Mouse (Mus musculus): ENCODE data around the gene Phex. TPM values are rescaled to one million over a fixed set of nuclear protein-coding genes. Genes with fewer than 3 reads are reported as not detected.

The Phex gene
- polyA plus RNA-seq, 1 experiment, result not detected

DNA sequence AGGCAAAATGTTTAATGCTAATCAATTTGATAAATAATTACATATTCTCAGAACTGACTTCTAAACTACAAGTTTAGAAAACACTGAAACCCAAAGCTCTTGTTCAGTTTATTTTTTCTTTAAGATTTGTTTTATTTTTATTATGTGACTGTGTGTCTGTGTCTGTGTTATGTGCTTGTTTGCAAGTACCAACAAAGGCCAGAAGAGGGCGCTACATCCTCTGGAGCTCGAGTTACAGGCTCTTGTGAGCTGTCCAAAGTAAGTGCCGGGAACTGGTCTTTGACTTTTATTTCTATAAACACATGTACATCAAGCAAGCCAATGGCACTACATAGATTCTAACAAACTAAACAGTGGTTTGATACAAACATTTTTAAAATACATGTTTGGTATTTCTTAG, 41.2 kb downstream of the Phex start:
- TF ChIP-seq POLR2A (IDR thresholded peaks at IDR 0.05; ENCODE audit: low read depth, low read length), result no peak
- no peak for TF ChIP-seq CTCF (IDR thresholded peaks at IDR 0.05; ENCODE audit: extremely low read depth, insufficient read depth, insufficient read length, insufficient replicate concordance)
- Histone ChIP-seq H3K4me3 (ENCODE audit: extremely low read depth, insufficient read depth, insufficient read length) (no peak overlapping the region), H3K27me3 (ENCODE audit: control insufficient read depth, insufficient read depth, low read length) (no peaks in the 10 kb centered on the region), H3K36me3 (ENCODE audit: control insufficient read depth, insufficient read depth, low read length) (no peaks in the 10 kb centered on the region), H3K27ac (ENCODE audit: insufficient read depth, low read length) (no peak overlapping the region), H3K4me1 (ENCODE audit: control insufficient read depth, insufficient read depth, insufficient read length) (no peaks in the 10 kb centered on the region)
- DNase-seq (ENCODE audit: low read depth in 1 of 2, low spot score in 2 of 2), result no peak
- WGBS, result 65% methylated on average over 3 of the region's 3 CpGs

DNA sequence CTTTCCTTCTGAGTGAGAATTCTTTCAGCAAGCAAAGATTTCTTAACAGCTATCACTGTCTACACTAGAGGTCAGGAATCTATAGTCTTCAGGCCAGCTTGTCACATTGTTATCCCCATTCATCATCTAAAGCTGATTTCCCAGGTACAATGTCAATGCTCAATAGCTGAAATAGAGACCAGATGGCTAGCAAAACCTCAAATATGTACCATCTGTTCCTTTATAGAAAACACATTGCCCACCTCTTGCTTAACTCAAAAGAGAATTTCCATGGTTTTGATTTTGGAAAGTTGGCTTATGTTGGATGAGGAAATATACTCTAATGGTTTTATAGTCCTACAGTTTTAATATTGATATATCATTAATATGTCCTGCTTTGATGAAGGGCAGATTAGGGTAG, 45.9 kb downstream of the Phex start:
- no peaks in the 10 kb centered on the region for H3K4me1 ChIP-seq (ENCODE audit: control insufficient read depth, insufficient read depth, insufficient read length)
- no peaks in the 10 kb centered on the region for H3K27me3 ChIP-seq (ENCODE audit: control insufficient read depth, insufficient read depth, low read length)
- TF ChIP-seq POLR2A (IDR thresholded peaks at IDR 0.05; ENCODE audit: low read depth, low read length), result no peak
- no peak for TF ChIP-seq CTCF (IDR thresholded peaks at IDR 0.05; ENCODE audit: extremely low read depth, insufficient read depth, insufficient read length, insufficient replicate concordance)
- no peak overlapping the region for H3K27ac ChIP-seq (ENCODE audit: insufficient read depth, low read length)
- no peak for DNase-seq (ENCODE audit: low read depth in 1 of 2, low spot score in 2 of 2)
- no peaks in the 10 kb centered on the region for H3K36me3 ChIP-seq (ENCODE audit: control insufficient read depth, insufficient read depth, low read length)
- no peak overlapping the region for H3K4me3 ChIP-seq (ENCODE audit: extremely low read depth, insufficient read depth, insufficient read length)

DNA sequence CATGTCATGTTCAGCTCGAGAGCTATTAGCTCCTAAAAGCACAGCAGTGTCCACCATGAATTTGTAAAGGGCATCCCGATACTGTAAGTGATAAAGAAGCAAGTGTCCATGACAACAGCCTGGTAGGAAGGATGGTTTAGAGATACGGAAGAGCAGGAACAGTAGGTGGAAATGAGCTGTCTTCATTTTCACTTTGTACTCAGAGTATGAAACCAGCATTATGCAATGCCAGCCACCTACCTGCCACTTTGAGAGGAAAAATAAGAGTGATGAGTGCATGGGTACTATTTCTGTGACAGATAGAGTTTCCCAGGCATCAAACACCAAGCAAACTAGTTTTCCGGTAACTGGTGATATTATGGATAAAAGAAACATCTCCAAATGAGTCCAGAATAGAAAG, 59.6 kb downstream of the Phex start:
- no peak overlapping the region for H3K4me3 ChIP-seq (ENCODE audit: extremely low read depth, insufficient read depth, insufficient read length)
- no peak for DNase-seq (ENCODE audit: low read depth in 1 of 2, low spot score in 2 of 2)
- H3K27ac ChIP-seq (ENCODE audit: insufficient read depth, low read length), result no peak overlapping the region
- WGBS, result 85% methylated on average over 4 of the region's 4 CpGs
- no peaks in the 10 kb centered on the region for H3K27me3 ChIP-seq (ENCODE audit: control insufficient read depth, insufficient read depth, low read length)
- no peaks in the 10 kb centered on the region for H3K36me3 ChIP-seq (ENCODE audit: control insufficient read depth, insufficient read depth, low read length)
- H3K4me1 ChIP-seq (ENCODE audit: control insufficient read depth, insufficient read depth, insufficient read length), result no peaks in the 10 kb centered on the region
- TF ChIP-seq CTCF (IDR thresholded peaks at IDR 0.05; ENCODE audit: extremely low read depth, insufficient read depth, insufficient read length, insufficient replicate concordance), result no peak
- no peak for TF ChIP-seq POLR2A (IDR thresholded peaks at IDR 0.05; ENCODE audit: low read depth, low read length)

DNA sequence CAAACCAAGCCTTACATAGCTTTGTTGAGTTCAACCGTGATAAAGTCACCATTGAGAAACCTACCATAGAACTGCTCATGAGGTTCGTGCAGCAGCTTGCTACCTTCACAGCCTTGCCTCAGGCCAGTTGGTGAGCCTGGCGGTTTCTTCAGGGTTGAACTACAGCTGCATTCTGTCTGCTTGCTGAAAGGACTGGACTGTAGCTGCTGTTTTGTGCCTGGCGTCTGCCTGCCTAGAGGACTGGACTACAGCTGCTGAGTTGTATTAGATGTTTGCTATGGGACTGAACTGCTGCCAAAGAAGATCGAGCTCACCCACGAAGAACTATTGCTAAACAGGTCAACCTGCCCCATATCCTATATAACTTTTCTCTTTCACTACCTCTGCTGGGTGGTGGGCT, 68.9 kb downstream of the Phex start:
- H3K27me3 ChIP-seq (ENCODE audit: control insufficient read depth, insufficient read depth, low read length), result no peaks in the 10 kb centered on the region
- no peak for TF ChIP-seq CTCF (IDR thresholded peaks at IDR 0.05; ENCODE audit: extremely low read depth, insufficient read depth, insufficient read length, insufficient replicate concordance)
- TF ChIP-seq POLR2A (IDR thresholded peaks at IDR 0.05; ENCODE audit: low read depth, low read length), result no peak
- H3K4me1 ChIP-seq (ENCODE audit: control insufficient read depth, insufficient read depth, insufficient read length), result no peaks in the 10 kb centered on the region
- WGBS, result 87% methylated on average over 6 of the region's 6 CpGs
- no peak overlapping the region for H3K27ac ChIP-seq (ENCODE audit: insufficient read depth, low read length)
- no peaks in the 10 kb centered on the region for H3K36me3 ChIP-seq (ENCODE audit: control insufficient read depth, insufficient read depth, low read length)
- no peak overlapping the region for H3K4me3 ChIP-seq (ENCODE audit: extremely low read depth, insufficient read depth, insufficient read length)
- DNase-seq (ENCODE audit: low read depth in 1 of 2, low spot score in 2 of 2), result no peak

DNA sequence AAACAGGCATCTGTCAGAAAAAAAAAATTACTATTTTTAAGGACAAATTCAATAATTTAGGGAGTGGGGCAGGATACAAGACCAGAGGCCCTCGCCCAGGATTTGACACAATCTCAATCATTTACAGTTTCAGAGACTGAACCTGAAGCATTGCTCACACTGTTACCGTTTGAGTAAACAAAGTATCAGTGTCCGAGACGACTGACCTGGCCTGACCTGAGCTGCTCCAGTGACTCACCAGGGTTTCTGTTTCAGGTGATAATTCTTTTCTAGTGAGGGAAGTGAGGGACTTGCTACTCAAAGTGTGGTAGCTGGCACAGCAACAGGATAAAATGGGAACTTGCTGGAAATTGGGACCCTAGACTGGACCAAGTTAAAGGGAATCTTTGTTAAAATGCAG, 80.4 kb downstream of the Phex start:
- H3K27ac ChIP-seq (ENCODE audit: insufficient read depth, low read length), result no peak overlapping the region
- no peaks in the 10 kb centered on the region for H3K4me1 ChIP-seq (ENCODE audit: control insufficient read depth, insufficient read depth, insufficient read length)
- TF ChIP-seq CTCF (IDR thresholded peaks at IDR 0.05; ENCODE audit: extremely low read depth, insufficient read depth, insufficient read length, insufficient replicate concordance) (no peak), POLR2A (IDR thresholded peaks at IDR 0.05; ENCODE audit: low read depth, low read length) (no peak)
- no peak for DNase-seq (ENCODE audit: low read depth in 1 of 2, low spot score in 2 of 2)
- no peaks in the 10 kb centered on the region for H3K36me3 ChIP-seq (ENCODE audit: control insufficient read depth, insufficient read depth, low read length)
- no peaks in the 10 kb centered on the region for H3K27me3 ChIP-seq (ENCODE audit: control insufficient read depth, insufficient read depth, low read length)
- H3K4me3 ChIP-seq (ENCODE audit: extremely low read depth, insufficient read depth, insufficient read length), result no peak overlapping the region
- WGBS, result 67% methylated on average over 4 of the region's 4 CpGs

DNA sequence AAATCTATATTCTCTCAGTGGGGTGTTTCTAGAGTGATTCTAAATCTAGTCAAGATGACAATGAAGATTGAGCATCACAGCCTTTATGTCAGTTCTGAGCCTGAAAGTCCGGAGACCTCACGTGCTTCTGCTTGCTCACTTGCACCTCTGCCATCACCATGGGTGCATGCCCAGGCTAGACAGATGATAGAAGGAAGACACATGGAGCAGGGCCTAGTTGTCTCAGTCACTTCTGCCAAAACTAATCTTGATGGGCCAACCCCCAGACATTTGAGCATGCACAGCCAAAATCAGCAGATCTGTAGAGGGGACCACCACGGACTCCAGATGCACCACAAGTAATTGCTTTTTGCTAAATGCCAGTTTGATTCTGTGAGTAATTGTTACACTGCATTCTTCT, 85.3 kb downstream of the Phex start:
- TF ChIP-seq CTCF (IDR thresholded peaks at IDR 0.05; ENCODE audit: extremely low read depth, insufficient read depth, insufficient read length, insufficient replicate concordance), result no peak
- TF ChIP-seq POLR2A (IDR thresholded peaks at IDR 0.05; ENCODE audit: low read depth, low read length), result no peak
- WGBS, result 85% methylated on average over 3 of the region's 3 CpGs
- no peak overlapping the region for H3K4me3 ChIP-seq (ENCODE audit: extremely low read depth, insufficient read depth, insufficient read length)
- no peak overlapping the region for H3K27ac ChIP-seq (ENCODE audit: insufficient read depth, low read length)
- DNase-seq (ENCODE audit: low read depth in 1 of 2, low spot score in 2 of 2), result no peak
- H3K36me3 ChIP-seq (ENCODE audit: control insufficient read depth, insufficient read depth, low read length), result no peaks in the 10 kb centered on the region
- H3K4me1 ChIP-seq (ENCODE audit: control insufficient read depth, insufficient read depth, insufficient read length), result no peaks in the 10 kb centered on the region
- H3K27me3 ChIP-seq (ENCODE audit: control insufficient read depth, insufficient read depth, low read length), result no peaks in the 10 kb centered on the region

DNA sequence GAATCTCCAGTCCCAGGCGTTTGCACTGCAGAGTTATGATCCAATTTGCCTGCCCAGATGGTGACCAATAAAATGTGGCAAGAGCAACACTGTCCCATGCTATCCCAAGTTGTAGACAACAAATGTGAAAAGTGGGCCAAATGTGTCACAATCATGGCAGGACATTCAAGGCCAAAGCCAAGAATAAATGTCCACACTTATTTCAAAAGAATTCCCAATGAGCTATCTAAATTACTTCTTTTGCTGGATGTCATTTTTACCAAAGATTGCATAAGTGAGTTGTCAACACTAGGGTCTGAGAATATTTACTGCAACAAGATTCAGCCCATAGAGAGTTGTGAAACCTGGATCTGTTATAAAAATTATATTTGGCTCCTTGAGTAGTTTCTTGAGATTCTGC, 86.7 kb downstream of the Phex start:
- H3K27me3 ChIP-seq (ENCODE audit: control insufficient read depth, insufficient read depth, low read length), result no peaks in the 10 kb centered on the region
- DNase-seq (ENCODE audit: low read depth in 1 of 2, low spot score in 2 of 2), result no peak
- WGBS, result 67% methylated on average over 1 of the region's 1 CpGs
- no peak overlapping the region for H3K4me3 ChIP-seq (ENCODE audit: extremely low read depth, insufficient read depth, insufficient read length)
- no peaks in the 10 kb centered on the region for H3K4me1 ChIP-seq (ENCODE audit: control insufficient read depth, insufficient read depth, insufficient read length)
- H3K27ac ChIP-seq (ENCODE audit: insufficient read depth, low read length), result no peak overlapping the region
- H3K36me3 ChIP-seq (ENCODE audit: control insufficient read depth, insufficient read depth, low read length), result no peaks in the 10 kb centered on the region
- TF ChIP-seq CTCF (IDR thresholded peaks at IDR 0.05; ENCODE audit: extremely low read depth, insufficient read depth, insufficient read length, insufficient replicate concordance), result no peak

Measured in spleen, adult 2 months (tissue).